In the genomic region with DNA sequence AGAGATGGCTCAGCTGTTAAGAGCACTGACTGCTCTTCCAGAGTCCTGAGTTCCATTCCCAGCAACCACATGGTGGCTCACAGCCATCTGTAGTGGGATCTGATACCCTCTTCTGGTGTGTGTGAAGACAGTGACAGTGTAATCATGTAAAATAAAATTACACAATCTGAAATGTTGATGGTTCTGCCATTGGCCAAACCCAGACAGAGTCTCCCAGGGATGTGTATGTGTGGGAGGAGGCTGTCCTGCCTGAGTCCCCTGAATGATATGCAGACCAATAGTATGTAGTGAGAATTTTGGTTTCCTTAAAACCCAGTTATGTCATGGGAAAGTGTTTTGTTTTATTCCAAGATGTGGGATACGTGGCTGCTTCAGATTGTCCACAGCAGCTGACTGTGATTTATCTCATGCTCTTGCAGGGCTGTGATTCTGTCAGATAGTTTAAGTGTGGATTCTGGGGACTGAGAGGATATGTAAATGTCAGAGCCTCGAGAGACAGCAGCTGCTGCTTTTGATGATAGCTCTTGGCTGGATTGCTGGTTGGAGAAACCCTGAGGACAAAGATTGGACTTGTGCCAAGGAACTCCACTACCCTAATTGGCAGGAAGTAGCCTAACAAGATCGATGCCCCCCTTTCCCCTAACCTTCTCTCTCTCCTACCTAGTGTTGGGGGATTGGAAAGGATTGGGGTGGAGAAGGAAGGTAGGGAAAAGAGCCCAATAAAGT, we compare ENCODE assay signal across 29 mouse cellular contexts.
A peak's percentile ranks its signal among the peaks of the same experiment; 100 is the strongest.
DNase-seq lines count a peak whose midpoint lies in the region; ATAC-seq and TF ChIP-seq lines count a peak whose summit lies in the region.
"Had no signal": no experiment of that assay in that cellular context is flagged by ENCODE, and none has a peak within 500 bp of the region (broad histone marks: within the 10 kb centered on the region; RNA-seq: fewer than 3 reads in every experiment).

No protein-coding gene starts in this region.

- DNase-seq in heart, adult 11 months, result peak; percentile 59
- DNase-seq in heart, embryonic 10.5 days (ENCODE audit: low spot score), result no peak
- DNase-seq in lung, embryonic 14.5 days, result peak; percentile 76
- no peak for DNase-seq in lung, postnatal 0 days (ENCODE audit: low spot score)
- peak; percentile 57 for DNase-seq in midbrain, embryonic 11.5 days (ENCODE audit: low spot score, missing footprints)
- DNase-seq in midbrain, embryonic 10.5 days (ENCODE audit: low spot score), result no peak
- DNase-seq in brain, embryonic 14.5 days (ENCODE audit: low read depth), result peak; percentile 57
- DNase-seq: adrenal gland, postnatal 10 days; adrenal gland, postnatal 36 days; B cell, adult 2 months; cerebellum, adult 11 months; cerebellum, adult 2 months; cerebellum, adult 9-11 months; cerebellum, postnatal 25 days; gastrocnemius, postnatal 10 days; gastrocnemius, postnatal 36 days; heart, postnatal 10 days; heart, postnatal 36 days had no signal

- TF ChIP-seq POLR2A in brain, embryonic 14.5 days (IDR thresholded peaks at IDR 0.05; ENCODE audit: borderline replicate concordance, extremely low read depth, insufficient read depth, insufficient read length, poor library complexity, severe bottlenecking), result no peak

- H3K36me3 ChIP-seq in heart, embryonic 10.5 days, result no peaks in the 10 kb centered on the region
- H3K36me3 ChIP-seq in lung, embryonic 14.5 days (ENCODE audit: insufficient read depth), result no peaks in the 10 kb centered on the region
- no peaks in the 10 kb centered on the region for H3K36me3 ChIP-seq in lung, postnatal 0 days (ENCODE audit: insufficient read depth, low read length)
- no peaks in the 10 kb centered on the region for H3K36me3 ChIP-seq in midbrain, embryonic 11.5 days (ENCODE audit: control insufficient read depth, insufficient read depth, low read length)
- H3K36me3 ChIP-seq in midbrain, embryonic 10.5 days, result no peaks in the 10 kb centered on the region
- H3K36me3 ChIP-seq: embryonic facial prominence, embryonic 12.5 days; embryonic facial prominence, embryonic 15.5 days; G1E; heart, embryonic 12.5 days; heart, embryonic 15.5 days; hindbrain, embryonic 10.5 days; hindbrain, embryonic 13.5 days had no signal

- H3K4me1 ChIP-seq in heart, embryonic 10.5 days, result no peaks in the 10 kb centered on the region
- H3K4me1 ChIP-seq in lung, embryonic 14.5 days (ENCODE audit: insufficient read depth), result no peaks in the 10 kb centered on the region; the same call in 1 of the 2 replicates
- no peaks in the 10 kb centered on the region for H3K4me1 ChIP-seq in lung, postnatal 0 days (ENCODE audit: insufficient read depth, low read depth, low read length)
- H3K4me1 ChIP-seq in midbrain, embryonic 11.5 days (ENCODE audit: control insufficient read depth, insufficient read depth, low read length), result no peaks in the 10 kb centered on the region
- no peaks in the 10 kb centered on the region for H3K4me1 ChIP-seq in midbrain, embryonic 10.5 days
- H3K4me1 ChIP-seq: embryonic facial prominence, embryonic 12.5 days; embryonic facial prominence, embryonic 15.5 days; heart, embryonic 15.5 days; hindbrain, embryonic 13.5 days had no signal

- no peaks in the 10 kb centered on the region for H3K27me3 ChIP-seq in heart, embryonic 10.5 days (ENCODE audit: insufficient read depth, poor library complexity, severe bottlenecking)
- no peaks in the 10 kb centered on the region for H3K27me3 ChIP-seq in lung, embryonic 14.5 days (ENCODE audit: insufficient read depth, low read length)
- H3K27me3 ChIP-seq in lung, postnatal 0 days (replicated peaks; ENCODE audit: insufficient read depth, low read length), result no peaks in the 10 kb centered on the region
- H3K27me3 ChIP-seq in midbrain, embryonic 11.5 days (ENCODE audit: control insufficient read depth, insufficient read depth, low read length), result no peaks in the 10 kb centered on the region
- H3K27me3 ChIP-seq in midbrain, embryonic 10.5 days (ENCODE audit: low read depth, poor library complexity, severe bottlenecking), result no peaks in the 10 kb centered on the region
- H3K27me3 ChIP-seq: CH12.LX; embryonic facial prominence, embryonic 12.5 days; embryonic facial prominence, embryonic 15.5 days; heart, embryonic 12.5 days; heart, embryonic 15.5 days; hindbrain, embryonic 13.5 days; Patski had no signal

- 0 out of 2 replicates have a peak, but pooled peaks have one; percentile 2 for TF ChIP-seq CTCF in lung, embryonic 14.5 days (IDR thresholded peaks at IDR 0.05; ENCODE audit: low read depth)
- TF ChIP-seq CTCF in lung, postnatal 0 days (IDR thresholded peaks at IDR 0.05), result no peak
- TF ChIP-seq CTCF in brain, embryonic 14.5 days (IDR thresholded peaks at IDR 0.05; ENCODE audit: borderline replicate concordance, extremely low read depth, insufficient read depth, insufficient read length), result no peak

- no peak overlapping the region for H3K4me2 ChIP-seq in lung, embryonic 14.5 days
- no peak overlapping the region for H3K4me2 ChIP-seq in lung, postnatal 0 days (replicated peaks; ENCODE audit: low read depth, low read length)
- no peak overlapping the region for H3K4me2 ChIP-seq in midbrain, embryonic 11.5 days
- H3K4me2 ChIP-seq: embryonic facial prominence, embryonic 12.5 days; embryonic facial prominence, embryonic 15.5 days; heart, embryonic 12.5 days; heart, embryonic 15.5 days; hindbrain, embryonic 13.5 days had no signal

- ATAC-seq in lung, embryonic 14.5 days (ENCODE audit: insufficient read depth), result peak; percentile 85
- no peak for ATAC-seq in lung, postnatal 0 days
- no peak for ATAC-seq in midbrain, embryonic 11.5 days (ENCODE audit: low FRiP score)
- ATAC-seq: forebrain, embryonic 16.5 days; hindbrain, embryonic 16.5 days; Patski had no signal

- no peak overlapping the region for H3K4me3 ChIP-seq in heart, embryonic 10.5 days
- H3K4me3 ChIP-seq in lung, embryonic 14.5 days (ENCODE audit: low read depth, low read length), result no peak overlapping the region
- H3K4me3 ChIP-seq in lung, postnatal 0 days (ENCODE audit: low read depth, low read length), result no peak overlapping the region
- no peak overlapping the region for H3K4me3 ChIP-seq in midbrain, embryonic 11.5 days (ENCODE audit: low read depth, low read length)
- no peak overlapping the region for H3K4me3 ChIP-seq in midbrain, embryonic 10.5 days
- H3K4me3 ChIP-seq: embryonic facial prominence, embryonic 12.5 days; embryonic facial prominence, embryonic 15.5 days; heart, embryonic 12.5 days; heart, embryonic 15.5 days; hindbrain, embryonic 10.5 days; hindbrain, embryonic 13.5 days had no signal

- no peak overlapping the region for H3K27ac ChIP-seq in heart, embryonic 10.5 days
- H3K27ac ChIP-seq in lung, embryonic 14.5 days (ENCODE audit: low read depth), result peak overlapping the region; percentile 30; the same call in 1 of the 2 replicates
- H3K27ac ChIP-seq in lung, postnatal 0 days (ENCODE audit: low read length), result no peak overlapping the region
- H3K27ac ChIP-seq in midbrain, embryonic 11.5 days (ENCODE audit: low read depth, low read length), result no peak overlapping the region
- H3K27ac ChIP-seq in midbrain, embryonic 10.5 days (replicated peaks), result no peak overlapping the region
- H3K27ac ChIP-seq: embryonic facial prominence, embryonic 12.5 days; embryonic facial prominence, embryonic 15.5 days; heart, embryonic 15.5 days; hindbrain, embryonic 10.5 days; hindbrain, embryonic 13.5 days had no signal

- no peak for TF ChIP-seq EP300 in lung, postnatal 0 days (IDR thresholded peaks at IDR 0.05)

- H3K9me3 ChIP-seq in heart, embryonic 10.5 days, result no peaks in the 10 kb centered on the region
- H3K9me3 ChIP-seq in lung, embryonic 14.5 days (ENCODE audit: low read depth, low read length), result no peaks in the 10 kb centered on the region
- no peaks in the 10 kb centered on the region for H3K9me3 ChIP-seq in lung, postnatal 0 days (ENCODE audit: low read length)
- H3K9me3 ChIP-seq in midbrain, embryonic 11.5 days (ENCODE audit: control insufficient read depth, low read length), result no peaks in the 10 kb centered on the region
- H3K9me3 ChIP-seq in midbrain, embryonic 10.5 days (replicated peaks), result no peaks in the 10 kb centered on the region
- H3K9me3 ChIP-seq: embryonic facial prominence, embryonic 12.5 days; embryonic facial prominence, embryonic 15.5 days; G1E; heart, embryonic 15.5 days; hindbrain, embryonic 10.5 days; hindbrain, embryonic 13.5 days had no signal

- no peak overlapping the region for H3K9ac ChIP-seq in lung, embryonic 14.5 days
- H3K9ac ChIP-seq in lung, postnatal 0 days (replicated peaks; ENCODE audit: low read depth), result no peak overlapping the region
- H3K9ac ChIP-seq in midbrain, embryonic 11.5 days (ENCODE audit: low read length), result no peak overlapping the region
- H3K9ac ChIP-seq: embryonic facial prominence, embryonic 12.5 days; embryonic facial prominence, embryonic 15.5 days; heart, embryonic 12.5 days; heart, embryonic 15.5 days; hindbrain, embryonic 13.5 days had no signal

- WGBS in heart, embryonic 10.5 days, result 19% methylated on average over 3 of the region's 3 CpGs
- WGBS in lung, embryonic 14.5 days, result 18% methylated on average over 3 of the region's 3 CpGs
- 23% methylated on average over 3 of the region's 3 CpGs for WGBS in lung, postnatal 0 days
- 69% methylated on average over 3 of the region's 3 CpGs for WGBS in midbrain, embryonic 11.5 days
- WGBS in midbrain, embryonic 10.5 days, result 71% methylated on average over 3 of the region's 3 CpGs

Comparison
In these comparisons a context has a peak if more than half of its experiments do, and no peak if none do; other contexts are left out.
1. DNase-seq: peak in heart, adult 11 months (single experiment), lung, embryonic 14.5 days (single experiment), midbrain, embryonic 11.5 days (single experiment) and brain, embryonic 14.5 days (single experiment); none in heart, embryonic 10.5 days (single experiment), lung, postnatal 0 days (single experiment) and midbrain, embryonic 10.5 days (single experiment).